Mouse (Mus musculus) Muller cell, postnatal 12 days (primary cell): ENCODE measurements around the gene Rps19bp1.
A peak's percentile ranks its signal among the peaks of the same experiment; 100 is the strongest.

ENCODE experiments used
- DNase-seq: peaks from one replicate; pipeline ENCODE4 v3.0.0-alpha.2; 2015; ENCODE audit errors: inconsistent ontology term

Rps19bp1 gene

DNA sequence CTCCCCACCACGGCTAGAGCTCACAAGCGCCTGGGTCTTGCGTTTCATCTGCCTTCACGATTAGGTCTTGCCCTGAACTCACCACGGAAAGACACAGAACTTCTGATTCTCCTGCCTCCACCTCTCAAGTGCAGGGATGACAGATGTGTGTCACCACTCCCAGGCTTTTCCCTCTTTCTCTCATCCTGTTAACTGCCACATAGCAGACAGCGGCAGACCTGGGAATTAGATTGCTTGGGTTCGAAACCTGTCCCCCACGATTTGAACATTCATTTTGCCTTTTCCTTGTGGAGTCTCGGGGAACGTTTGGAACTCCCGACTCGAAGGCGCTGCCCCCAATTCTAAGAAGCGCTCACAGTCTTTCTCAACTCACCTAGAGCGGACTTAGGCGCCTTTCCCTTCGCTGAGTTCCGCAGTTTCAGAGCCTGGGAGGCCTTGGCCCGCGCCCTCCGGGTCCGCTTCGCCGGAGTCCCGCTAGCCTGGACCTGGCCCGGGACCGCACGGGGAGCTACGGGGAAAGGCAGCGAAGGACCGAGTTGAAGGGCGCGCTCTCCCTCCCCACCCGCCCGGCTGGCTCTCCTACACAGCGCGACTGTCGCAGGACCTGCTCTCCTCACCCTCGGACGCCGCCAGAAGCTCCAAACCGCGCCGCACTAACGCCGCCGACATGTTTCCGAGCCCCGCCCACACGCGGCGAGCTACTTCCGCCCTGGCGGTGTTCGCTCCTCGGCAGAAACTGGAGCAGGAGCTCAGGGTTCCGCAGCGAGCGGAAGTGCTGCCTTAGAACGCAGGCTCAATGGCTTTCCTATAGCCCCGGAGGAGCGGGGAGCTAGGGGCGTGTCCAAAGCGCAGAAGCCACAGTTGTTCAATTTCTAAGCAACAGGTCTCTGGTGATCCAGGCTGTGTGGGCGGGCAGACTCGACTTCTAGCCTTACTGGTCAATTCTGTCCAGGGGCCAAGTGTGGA lies at the start of gene Rps19bp1:
Rps19bp1 (minus strand) TSS at position 706 of the 966 bp plus-strand sequence.
- DNase-seq, result peak; percentile 92

DNA sequence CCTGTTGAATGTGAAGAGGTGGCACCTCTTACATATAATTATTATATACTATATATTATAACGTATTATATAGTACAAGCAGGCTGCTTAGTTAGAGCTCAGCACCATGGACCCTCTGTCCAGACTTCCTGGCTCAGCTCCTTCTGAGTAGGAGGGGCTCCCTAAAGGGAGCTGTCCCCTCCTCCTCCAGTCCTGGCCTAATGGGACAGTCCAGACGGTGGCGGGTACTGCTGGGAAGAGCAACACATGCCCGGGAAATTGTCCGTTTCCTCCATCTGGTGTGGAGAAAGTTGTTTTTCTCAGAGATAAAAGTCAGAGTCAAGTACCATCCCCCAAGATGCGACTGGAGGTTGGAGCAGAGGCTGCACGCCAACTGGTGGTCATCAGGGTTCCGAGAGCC lies 42.0 kb upstream of the Rps19bp1 start:
- no peak for DNase-seq

GRCm38 (mm10) chr15:80304188-80304587 lies 40.1 kb upstream of the Rps19bp1 start:
- DNase-seq, result no peak

- DNase-seq, result peak; percentile 34
These were observed 39.7 kb upstream of the Rps19bp1 start for GRCm38 (mm10) chr15:80303779-80304178.

DNA sequence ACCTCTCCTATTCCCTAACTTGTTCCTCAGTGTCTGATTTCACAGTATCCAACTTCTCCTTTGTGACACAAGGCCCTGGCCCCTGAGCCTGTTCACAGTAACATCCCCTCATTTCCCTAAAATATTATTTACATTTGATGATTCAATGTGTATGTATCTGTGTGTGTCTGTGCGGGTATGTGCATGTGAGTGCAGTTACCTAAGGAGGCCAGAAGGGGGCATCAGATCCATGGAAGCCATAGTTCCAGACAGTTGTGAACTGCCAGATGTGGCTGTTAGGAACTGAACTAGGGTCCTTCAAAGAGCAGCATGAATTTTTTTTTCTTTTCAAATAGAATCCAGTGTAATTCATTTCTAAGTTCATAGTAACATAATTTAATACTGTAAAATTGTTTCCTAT lies 33.0 kb upstream of the Rps19bp1 start:
- no peak for DNase-seq

GRCm38 (mm10) chr15:80289436-80289835 lies 25.3 kb upstream of the Rps19bp1 start:
- peak; percentile 54 for DNase-seq

- DNase-seq, result peak; percentile 15
These were observed 23.9 kb upstream of the Rps19bp1 start for GRCm38 (mm10) chr15:80288036-80288435.

GRCm38 (mm10) chr15:80286851-80287415 lies 22.8 kb upstream of the Rps19bp1 start, which contains the start of gene Cacna1i:
TSS of gene Cacna1i (plus strand) at chr15:80287238.
- DNase-seq, result peak; percentile 22

DNA sequence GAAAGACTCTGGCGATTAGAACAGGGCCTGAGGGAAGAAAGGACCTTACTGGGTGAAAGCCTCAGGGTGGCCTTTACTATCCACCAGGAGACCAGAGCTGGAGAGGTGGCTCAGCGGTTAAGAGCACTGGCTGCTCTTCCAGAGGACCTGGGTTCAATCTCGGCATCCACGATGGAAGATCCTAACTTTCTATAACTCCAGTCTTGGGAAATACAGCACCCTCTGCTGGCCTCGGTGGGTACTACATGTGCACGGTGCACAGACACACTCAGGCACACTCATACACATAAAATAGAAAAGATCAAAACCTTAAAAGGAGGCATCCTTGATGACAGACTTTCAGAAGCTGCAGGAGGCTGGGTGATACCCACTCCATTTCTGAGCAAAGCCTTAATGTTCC lies 16.5 kb upstream of the Rps19bp1 start:
- no peak for DNase-seq

DNA sequence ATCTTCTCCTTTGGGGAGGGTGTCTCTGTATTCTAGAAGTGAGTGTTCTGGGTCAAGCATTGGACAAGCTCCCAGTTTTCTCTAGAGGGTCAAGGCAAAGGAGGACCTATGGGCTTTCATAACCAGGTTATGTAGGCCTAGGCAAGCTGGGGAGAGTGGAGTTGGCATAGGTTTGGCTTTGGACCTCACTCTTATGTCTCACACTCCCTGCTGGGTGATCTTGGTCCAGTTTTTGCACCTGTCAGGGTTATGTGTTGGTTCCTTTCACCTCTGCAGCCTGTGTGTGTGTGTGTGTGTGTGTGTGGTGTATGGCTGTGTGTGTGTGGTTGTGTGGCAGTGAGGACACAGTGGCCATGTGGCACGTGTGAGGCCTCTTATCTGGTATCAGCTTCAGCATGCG lies 14.9 kb upstream of the Rps19bp1 start:
- no peak for DNase-seq

DNA sequence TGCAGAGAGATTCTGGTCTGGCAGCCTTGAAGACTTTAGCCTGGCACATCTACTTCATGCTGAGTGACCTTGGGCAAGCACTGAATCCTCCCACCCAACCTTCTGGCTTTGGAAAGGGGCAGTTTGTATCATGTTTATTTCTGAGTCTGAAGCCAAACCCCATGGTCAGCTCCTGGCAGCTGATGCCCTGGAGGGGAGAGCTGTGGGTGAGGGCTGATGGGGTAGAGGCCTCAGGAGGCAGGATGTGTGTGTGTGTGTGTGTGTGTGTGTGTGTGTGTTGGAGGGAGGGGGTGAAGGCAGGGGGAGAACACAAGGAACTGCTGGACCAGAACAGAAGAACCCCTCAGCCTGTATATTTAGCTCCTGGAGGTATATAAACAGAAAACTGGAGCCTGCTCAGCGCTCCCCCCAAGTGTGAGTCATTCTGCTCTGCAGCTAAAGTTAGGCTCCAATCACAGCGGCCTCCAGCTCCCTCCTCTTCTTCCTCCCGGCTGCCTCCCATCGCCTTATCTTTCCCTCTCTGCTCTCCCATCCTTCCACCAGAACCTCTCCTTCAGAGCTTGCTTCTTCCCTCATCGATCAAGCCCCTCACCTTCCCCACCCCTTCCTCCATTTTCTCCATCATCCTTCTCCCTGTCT lies 14.1 kb upstream of the Rps19bp1 start:
- DNase-seq, result no peak

DNA sequence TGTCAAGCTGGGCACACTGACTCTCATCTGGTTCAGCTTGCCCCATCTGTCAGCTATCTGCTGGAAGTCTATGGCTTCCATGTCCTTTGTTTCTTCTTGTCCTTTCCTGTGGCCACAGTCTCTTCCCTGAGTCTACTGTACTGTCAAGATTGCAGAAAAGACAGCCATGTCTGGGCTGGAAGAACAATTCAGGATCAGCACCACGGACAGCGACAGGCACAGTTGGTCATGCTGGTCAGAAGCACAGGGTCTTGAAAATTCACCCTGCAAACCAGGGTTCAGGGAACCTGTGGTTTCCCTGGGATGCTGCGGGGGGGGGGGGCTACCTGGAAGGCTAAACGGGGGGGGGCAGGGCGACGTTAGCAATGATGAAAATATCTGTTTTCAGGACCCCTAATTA lies 13.5 kb upstream of the Rps19bp1 start:
- peak; percentile 53 for DNase-seq

- DNase-seq, result no peak
These were observed 13.0 kb upstream of the Rps19bp1 start for GRCm38 (mm10) chr15:80277107-80277506.

- DNase-seq, result no peak
These were observed 7.8 kb upstream of the Rps19bp1 start for GRCm38 (mm10) chr15:80271858-80272396.

DNA sequence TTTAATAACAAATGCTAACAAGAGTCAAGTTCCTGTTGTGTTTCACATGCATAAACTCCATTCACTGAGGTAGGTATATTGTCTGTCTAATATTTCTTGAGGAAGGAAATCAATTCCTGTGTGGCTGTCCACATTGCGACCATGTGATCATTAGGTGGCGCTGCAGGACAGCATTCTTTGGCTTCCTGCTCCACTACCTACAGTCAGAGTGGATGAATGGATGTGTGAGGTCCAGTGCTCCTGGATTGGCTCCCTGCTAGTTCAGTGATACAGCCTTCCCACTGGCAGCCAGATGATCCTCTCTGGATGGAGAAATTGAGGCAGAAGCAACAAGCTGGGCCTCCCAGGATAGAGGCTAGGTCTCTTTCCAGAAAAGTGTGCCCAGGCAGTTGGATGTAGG lies 2.2 kb upstream of the Rps19bp1 start:
- DNase-seq, result peak; percentile 57

GRCm38 (mm10) chr15:80261100-80261499 lies 3.0 kb downstream of the Rps19bp1 start:
- no peak for DNase-seq

DNA sequence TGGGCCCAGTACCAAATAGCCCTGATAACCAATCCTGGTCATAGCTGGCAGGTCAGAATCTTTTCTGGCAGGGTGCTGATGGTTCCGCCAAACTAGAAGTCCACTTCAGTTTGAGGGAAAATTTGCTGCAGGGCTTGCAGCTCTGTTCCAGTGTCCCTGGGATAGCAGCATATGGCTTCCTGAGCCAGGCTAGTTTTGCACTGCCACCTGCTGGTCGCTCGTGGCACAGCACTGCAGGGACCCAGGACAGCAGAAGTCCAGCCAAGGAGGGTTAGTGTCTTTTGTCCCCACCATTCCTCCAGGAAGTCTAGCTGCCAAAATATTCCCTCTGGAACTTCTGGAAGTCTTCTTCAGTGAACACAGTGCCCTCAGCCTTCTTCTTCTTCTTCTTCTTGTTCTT lies 3.4 kb downstream of the Rps19bp1 start:
- peak; percentile 71 for DNase-seq

DNA sequence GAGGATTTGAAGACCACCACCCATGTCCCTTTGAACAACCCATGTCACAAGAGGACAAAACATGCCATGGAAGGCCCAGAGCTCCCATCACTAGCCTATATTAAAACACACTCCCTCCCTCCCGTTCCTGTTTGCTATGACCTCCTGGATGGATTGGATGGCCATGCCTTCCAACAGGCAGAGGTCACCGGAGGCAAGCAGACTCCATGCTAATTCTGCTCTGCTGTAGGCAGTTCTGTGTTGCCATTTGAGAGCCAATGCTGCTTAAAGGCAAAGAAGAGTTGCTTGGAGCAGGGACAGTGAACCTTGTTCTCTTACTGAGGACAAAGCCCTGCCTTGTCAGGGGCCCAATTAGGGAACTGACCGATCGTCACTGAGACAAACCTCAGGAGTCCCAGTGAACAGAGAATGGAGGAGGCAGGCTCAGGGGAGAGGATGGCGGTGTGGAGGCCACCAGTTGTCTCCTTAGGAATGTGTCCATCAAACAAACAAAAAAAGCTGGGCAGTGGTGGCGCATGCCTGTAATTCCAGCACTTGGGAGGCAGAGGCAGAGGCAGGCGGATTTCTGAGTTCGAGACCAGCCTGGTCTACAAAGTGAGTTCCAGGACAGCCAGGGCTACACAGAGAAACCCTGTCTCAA lies 4.6 kb downstream of the Rps19bp1 start:
- DNase-seq, result peak; percentile 65

GRCm38 (mm10) chr15:80258240-80259170 lies 5.6 kb downstream of the Rps19bp1 start:
- peak; percentile 26 for DNase-seq

DNA sequence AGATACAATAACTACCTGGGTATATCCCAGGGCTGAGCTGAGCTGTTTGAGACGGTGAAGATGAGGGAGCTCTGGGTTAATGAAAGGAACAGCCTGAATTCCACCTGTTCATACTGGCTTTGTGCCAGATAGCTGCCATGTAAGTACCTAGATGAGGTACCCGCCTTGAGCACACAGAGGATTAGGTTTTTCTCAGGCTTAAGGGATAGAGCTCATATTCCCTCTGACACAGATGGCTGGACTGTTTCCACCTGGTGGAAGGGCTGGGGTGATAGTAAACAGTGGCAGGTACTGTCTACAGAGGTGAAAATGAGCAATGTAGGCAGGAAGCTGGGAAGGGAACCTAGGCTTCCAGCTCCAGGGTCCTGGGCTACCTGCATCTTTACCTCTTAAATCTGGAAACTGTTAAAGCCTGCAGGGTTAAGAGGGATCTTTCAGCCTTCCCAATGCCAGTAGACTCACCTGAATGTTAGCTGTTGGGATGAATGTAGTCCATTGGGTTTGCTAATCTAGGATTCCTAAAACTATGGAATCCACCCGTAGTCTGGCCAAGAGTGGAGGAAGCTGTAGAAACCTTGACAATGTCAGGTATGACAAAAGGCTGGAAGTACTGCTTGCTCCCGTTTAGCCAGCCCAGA lies 6.4 kb downstream of the Rps19bp1 start:
- DNase-seq, result no peak
